In genomic region chr3:137682911-137683806, GRCm38 (mm10) we compare ENCODE assay signal across 13 mouse cellular contexts. TPM values are rescaled to one million over a fixed set of nuclear protein-coding genes. Genes with fewer than 3 reads are reported as not detected.
DNase-seq lines count a peak whose midpoint lies in the region; ATAC-seq and TF ChIP-seq lines count a peak whose summit lies in the region.
"Had no signal": no experiment of that assay in that cellular context is flagged by ENCODE, and none has a peak within 500 bp of the region (broad histone marks: within the 10 kb centered on the region; RNA-seq: fewer than 3 reads in every experiment).

No protein-coding gene starts in this region.

- H3K9ac ChIP-seq in hindbrain, embryonic 16.5 days (ENCODE audit: low read depth, low read length) = no peak overlapping the region
- H3K9ac ChIP-seq in midbrain, embryonic 11.5 days (ENCODE audit: low read length) = 0 out of 2 replicates have a peak overlapping the region, but pooled peaks have one; percentile 30
- no peak overlapping the region for H3K9ac ChIP-seq in heart, adult 2 months (ENCODE audit: low read depth, low read length)
- H3K9ac ChIP-seq: limb, embryonic 13.5 days had no signal

- H3K4me3 ChIP-seq in hindbrain, embryonic 16.5 days (ENCODE audit: low read length) = no peak overlapping the region
- no peak overlapping the region for H3K4me3 ChIP-seq in midbrain, embryonic 11.5 days (ENCODE audit: low read depth, low read length)
- H3K4me3 ChIP-seq in heart, adult 2 months = no peak overlapping the region
- H3K4me3 ChIP-seq in lung, adult 2 months (replicated peaks; ENCODE audit: extremely low read depth, low read depth, low read length) = no peak overlapping the region
- H3K4me3 ChIP-seq: limb, embryonic 13.5 days had no signal

- no peak for TF ChIP-seq POLR2A in heart, adult 2 months (IDR thresholded peaks at IDR 0.05; ENCODE audit: insufficient read depth, low read depth, low read length)
- TF ChIP-seq POLR2A in lung, adult 2 months (IDR thresholded peaks at IDR 0.05; ENCODE audit: borderline replicate concordance, extremely low read depth, low read depth, low read length) = no peak

- no peaks in the 10 kb centered on the region for H3K79me2 ChIP-seq in heart, adult 2 months (replicated peaks; ENCODE audit: control insufficient read depth, insufficient read depth, low read length)

- H3K4me1 ChIP-seq in hindbrain, embryonic 16.5 days (ENCODE audit: control insufficient read depth, insufficient read depth, low read depth, low read length) = peaks cover 17% of the 10 kb centered on the region
- peaks cover 17% of the 10 kb centered on the region; the same call in 1 of the 2 replicates for H3K4me1 ChIP-seq in midbrain, embryonic 11.5 days (ENCODE audit: control insufficient read depth, insufficient read depth, low read length)
- H3K4me1 ChIP-seq in heart, adult 2 months (ENCODE audit: control insufficient read depth, insufficient read depth, low read length) = no peaks in the 10 kb centered on the region
- no peaks in the 10 kb centered on the region for H3K4me1 ChIP-seq in lung, adult 2 months (ENCODE audit: control insufficient read depth, insufficient read depth, low read length)

- ATAC-seq in hindbrain, embryonic 16.5 days = peak; percentile 92
- ATAC-seq in midbrain, embryonic 11.5 days (ENCODE audit: low FRiP score) = peak; percentile 98

- peak; percentile 50 for DNase-seq in layer of hippocampus, adult 11-12 months (ENCODE audit: low spot score)
- no peak for DNase-seq in layer of hippocampus, adult 9-10 months (ENCODE audit: low spot score)
- peak; percentile 97 for DNase-seq in midbrain, embryonic 11.5 days (ENCODE audit: low spot score, missing footprints)
- peak; percentile 57 for DNase-seq in telencephalon, adult 2 months (ENCODE audit: low read depth, low spot score)
- DNase-seq in heart, adult 2 months = no peak
- DNase-seq in lung, adult 2 months = no peak
- DNase-seq in gastrocnemius, postnatal 25 days = no peak

- WGBS in hindbrain, embryonic 16.5 days = 6% methylated on average over 7 of the region's 7 CpGs
- 3% methylated on average over 7 of the region's 7 CpGs for WGBS in midbrain, embryonic 11.5 days
- WGBS in heart, adult 2 months = 64% methylated on average over 7 of the region's 7 CpGs
- 44% methylated on average over 7 of the region's 7 CpGs for WGBS in lung, adult 2 months

- H3K27me3 ChIP-seq in hindbrain, embryonic 16.5 days (replicated peaks; ENCODE audit: control insufficient read depth, insufficient read depth, low read length) = no peaks in the 10 kb centered on the region
- H3K27me3 ChIP-seq in midbrain, embryonic 11.5 days (ENCODE audit: control insufficient read depth, insufficient read depth, low read length) = no peaks in the 10 kb centered on the region
- H3K27me3 ChIP-seq in heart, adult 2 months (ENCODE audit: control insufficient read depth, insufficient read depth, low read length) = no peaks in the 10 kb centered on the region
- H3K27me3 ChIP-seq: limb, embryonic 13.5 days had no signal

- H3K9me3 ChIP-seq in hindbrain, embryonic 16.5 days (ENCODE audit: control insufficient read depth, low read length) = no peaks in the 10 kb centered on the region
- H3K9me3 ChIP-seq in midbrain, embryonic 11.5 days (ENCODE audit: control insufficient read depth, low read length) = no peaks in the 10 kb centered on the region
- H3K9me3 ChIP-seq: limb, embryonic 13.5 days had no signal

- H3K27ac ChIP-seq in hindbrain, embryonic 16.5 days (ENCODE audit: low read depth, low read length) = peak overlapping the region; percentile 65
- peak overlapping the region; percentile 87 for H3K27ac ChIP-seq in midbrain, embryonic 11.5 days (ENCODE audit: low read depth, low read length)
- no peak overlapping the region for H3K27ac ChIP-seq in heart, adult 2 months
- H3K27ac ChIP-seq: limb, embryonic 13.5 days had no signal

- TF ChIP-seq CTCF in heart, adult 2 months (IDR thresholded peaks at IDR 0.05) = no peak
- no peak for TF ChIP-seq CTCF in lung, adult 2 months (IDR thresholded peaks at IDR 0.05; ENCODE audit: insufficient read depth, low read length)

- intact Hi-C loops in heart, adult 2 months (cut with DNase I) = no loop called here

- peak overlapping the region; percentile 23 for H3K4me2 ChIP-seq in hindbrain, embryonic 16.5 days (ENCODE audit: low read length)
- H3K4me2 ChIP-seq in midbrain, embryonic 11.5 days = peak overlapping the region; percentile 32; the same call in 1 of the 2 replicates
- H3K4me2 ChIP-seq: limb, embryonic 13.5 days had no signal

- H3K36me3 ChIP-seq in hindbrain, embryonic 16.5 days (ENCODE audit: control insufficient read depth, insufficient read depth, low read length) = no peaks in the 10 kb centered on the region
- H3K36me3 ChIP-seq in midbrain, embryonic 11.5 days (ENCODE audit: control insufficient read depth, insufficient read depth, low read length) = no peaks in the 10 kb centered on the region
- H3K36me3 ChIP-seq in heart, adult 2 months (ENCODE audit: control insufficient read depth, insufficient read depth, low read length) = no peaks in the 10 kb centered on the region
- H3K36me3 ChIP-seq: limb, embryonic 13.5 days had no signal

- no peak for TF ChIP-seq EP300 in heart, adult 2 months (IDR thresholded peaks at IDR 0.05; ENCODE audit: insufficient read depth, low read depth, low read length)

RNA-seq across cellular contexts. Expression of gene Gm21962, which starts 11.8 kb away (rescaled TPM):
- polyA plus RNA-seq in hindbrain, embryonic 16.5 days (2015; fragmentation: Nextera tagmentation; extraction: Ambion mirVana) = not detected in 2 replicates
- polyA plus RNA-seq in midbrain, embryonic 11.5 days (2014; fragmentation: Nextera tagmentation; extraction: Ambion mirVana) = not detected in 2 replicates
- total RNA-seq in heart, adult 2 months (2021) = not detected
- not detected in 2 replicates for polyA plus RNA-seq in heart, adult 2 months (2012; rRNA removed)
- polyA plus RNA-seq in lung, adult 2 months (2012; rRNA removed) = not detected in 2 replicates
- not detected for total RNA-seq in gastrocnemius, postnatal 25 days (2021)
- total RNA-seq: adrenal gland, adult 18-20 months; neutrophil, adult 5-6 weeks had no signal
- polyA plus RNA-seq: C2C12; gonadal fat pad, adult 2 months; limb, embryonic 13.5 days had no signal

Comparison
In these comparisons a context has a peak if more than half of its experiments do, and no peak if none do; other contexts are left out.
1. DNase-seq: peak in layer of hippocampus, adult 11-12 months (single experiment), midbrain, embryonic 11.5 days (single experiment) and telencephalon, adult 2 months (single experiment); none in layer of hippocampus, adult 9-10 months (single experiment), heart, adult 2 months (0 of 2), lung, adult 2 months (single experiment) and gastrocnemius, postnatal 25 days (single experiment).